Mouse (Mus musculus) stomach, postnatal 0 days (tissue): ENCODE results near the gene Btn2a2. TPM values are rescaled to one million over a fixed set of nuclear protein-coding genes. Genes with fewer than 3 reads are reported as not detected.
A peak's percentile ranks its signal among the peaks of the same experiment; 100 is the strongest.

ENCODE experiments used
- ATAC-seq: fragments of 200-750 bp; cut with Nextera tagmentation; 2 replicates; pipeline ENCODE4 v1.8.0; 2017; ENCODE audit not compliant: low FRiP score, low TSS enrichment
- DNase-seq: peaks from one replicate; pipeline ENCODE4 v3.0.0-alpha.2; 2016; ENCODE audit warnings: low spot score
- H3K27ac ChIP-seq: fragments of 300-500 bp; sonication (generic); replicated peaks from 2 replicates; pipeline ENCODE4 v1.5.1; 2014; ENCODE audit warnings: mild to moderate bottlenecking, control low read depth
- H3K27me3 ChIP-seq: fragments of 300-500 bp; sonication (generic); 2 replicates; pipeline ENCODE4 v1.6.1; 2014; ENCODE audit warnings: low read length; ENCODE audit not compliant: control insufficient read depth, insufficient read depth
- H3K36me3 ChIP-seq: fragments of 300-500 bp; sonication (generic); 2 replicates; pipeline ENCODE4 v1.6.1; 2014; ENCODE audit warnings: low read length, mixed read lengths; ENCODE audit not compliant: control insufficient read depth, insufficient read depth
- H3K4me1 ChIP-seq: fragments of 300-500 bp; sonication (generic); replicated peaks from 2 replicates; pipeline ENCODE4 v1.6.1; 2014; ENCODE audit warnings: antibody characterized with exemption; ENCODE audit not compliant: control insufficient read depth, insufficient read depth
- H3K4me2 ChIP-seq: fragments of 300-500 bp; sonication (generic); replicated peaks from 2 replicates; pipeline ENCODE4 v1.6.1; 2014; ENCODE audit warnings: low read depth, mild to moderate bottlenecking, control low read depth, moderate library complexity
- H3K4me3 ChIP-seq: fragments of 300-500 bp; sonication (generic); 2 replicates; pipeline ENCODE4 v1.5.1; 2014; ENCODE audit warnings: low read depth, low read length, control low read depth
- H3K9ac ChIP-seq: fragments of 300-500 bp; sonication (generic); 2 replicates; pipeline ENCODE4 v1.6.1; 2014; ENCODE audit warnings: mild to moderate bottlenecking, low read length, control low read depth, mixed read lengths
- H3K9me3 ChIP-seq: fragments of 300-500 bp; sonication (generic); 2 replicates; pipeline ENCODE4 v1.6.1; 2016; ENCODE audit warnings: low read length; ENCODE audit not compliant: control insufficient read depth
- CTCF ChIP-seq: IDR thresholded peaks from 2 replicates; pipeline ENCODE4 v1.5.1; 2016; ENCODE audit warnings: antibody characterized with exemption, low read depth, mild to moderate bottlenecking, moderate library complexity
- EP300 ChIP-seq: optimal IDR thresholded peaks from 2 replicates; pipeline ENCODE3; 2016; ENCODE audit warnings: antibody characterized with exemption
- WGBS: fragments of 180-500 bp; shearing (Covaris S2); extraction: QIAGEN DNeasy Blood & Tissue Kit; methylation state at CpG from one replicate; pipeline ENCODE4 v1.1.7; 2014; 5-methylcytosine and 5-hydroxymethylcytosine counted together
- polyA plus RNA-seq: library from polyadenylated mRNA; unstranded; fragments of >200 nt; fragmentation: Nextera tagmentation; extraction: Ambion mirVana; gene quantifications from 2 replicates; pipeline ENCODE4 v1.2.1, GENCODE M21; 2015

The Btn2a2 gene
- polyA plus RNA-seq, 1 experiment from 2014 or later: 0.07 TPM

DNA sequence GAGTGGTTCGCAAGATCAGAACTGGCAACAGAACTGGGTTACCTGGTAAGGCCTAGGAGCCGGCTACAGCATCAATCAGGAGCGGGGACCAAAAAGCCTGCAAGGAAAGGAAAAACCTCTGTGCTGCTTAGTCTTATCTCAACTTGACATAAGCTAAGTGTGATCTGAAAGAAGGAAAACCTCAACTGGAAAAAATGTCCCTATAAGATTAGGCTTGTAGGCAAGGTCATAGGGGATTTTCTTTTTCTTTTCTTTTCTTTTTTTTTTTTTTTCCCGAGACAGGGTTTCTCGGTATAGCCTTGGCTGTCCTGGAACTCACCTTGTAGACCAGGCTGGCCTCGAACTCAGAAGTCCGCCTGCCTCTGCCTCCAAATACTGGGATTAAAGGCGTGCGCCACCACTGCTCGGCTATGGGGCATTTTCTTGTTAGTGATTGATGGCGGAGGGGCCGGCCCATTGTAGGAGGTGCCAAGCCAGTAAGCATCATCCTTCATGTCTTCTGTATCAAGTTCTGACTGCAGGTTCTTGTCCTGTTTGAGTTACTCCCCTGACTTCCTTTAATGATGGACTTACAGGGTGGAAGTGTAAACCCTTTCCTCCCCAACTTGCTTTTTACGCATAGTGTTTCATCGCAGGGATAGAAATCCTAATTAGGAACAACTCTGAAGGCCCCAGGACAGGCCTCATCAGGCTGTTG, 18.3 kb upstream of the Btn2a2 start:
- ATAC-seq (peak; percentile 29; the same call in 1 of the 2 replicates), DNase-seq (no peak)
- Histone ChIP-seq H3K27me3 (no peaks in the 10 kb centered on the region), H3K4me1 (no peaks in the 10 kb centered on the region), H3K9me3 (no peaks in the 10 kb centered on the region), H3K4me3 (no peak overlapping the region), H3K4me2 (no peak overlapping the region), H3K36me3 (no peaks in the 10 kb centered on the region), H3K9ac (no peak overlapping the region), H3K27ac (no peak overlapping the region)
- TF ChIP-seq CTCF (no peak), EP300 (no peak)
- WGBS: 48% methylated on average over 14 of the region's 14 CpGs

GRCm38 (mm10) chr13:23506351-23506750, 17.7 kb upstream of the Btn2a2 start:
- no peaks in the 10 kb centered on the region for H3K9me3 ChIP-seq
- no peak overlapping the region for H3K27ac ChIP-seq
- DNase-seq (peak; percentile 49), ATAC-seq (0 out of 2 replicates have a peak, but pooled peaks have one; percentile 24)
- H3K4me3 ChIP-seq: no peak overlapping the region
- H3K36me3 ChIP-seq: no peaks in the 10 kb centered on the region
- TF ChIP-seq EP300 (no peak), CTCF (no peak)
- no peaks in the 10 kb centered on the region for H3K4me1 ChIP-seq
- WGBS: 31% methylated on average over 13 of the region's 13 CpGs
- H3K4me2 ChIP-seq: peak overlapping the region; percentile 30; the same call in 1 of the 2 replicates
- H3K9ac ChIP-seq: no peak overlapping the region
- no peaks in the 10 kb centered on the region for H3K27me3 ChIP-seq

- Histone ChIP-seq H3K27me3 (no peaks in the 10 kb centered on the region), H3K9me3 (no peaks in the 10 kb centered on the region), H3K4me2 (peak overlapping the region; percentile 30), H3K27ac (no peak overlapping the region), H3K4me1 (no peaks in the 10 kb centered on the region), H3K4me3 (no peak overlapping the region), H3K9ac (no peak overlapping the region), H3K36me3 (no peaks in the 10 kb centered on the region)
- WGBS: 32% methylated on average over 14 of the region's 14 CpGs
- DNase-seq (no peak), ATAC-seq (no peak)
- TF ChIP-seq EP300 (no peak), CTCF (no peak)
Measured at GRCm38 (mm10) chr13:23505662-23506345, 17.1 kb upstream of the Btn2a2 start.

DNA sequence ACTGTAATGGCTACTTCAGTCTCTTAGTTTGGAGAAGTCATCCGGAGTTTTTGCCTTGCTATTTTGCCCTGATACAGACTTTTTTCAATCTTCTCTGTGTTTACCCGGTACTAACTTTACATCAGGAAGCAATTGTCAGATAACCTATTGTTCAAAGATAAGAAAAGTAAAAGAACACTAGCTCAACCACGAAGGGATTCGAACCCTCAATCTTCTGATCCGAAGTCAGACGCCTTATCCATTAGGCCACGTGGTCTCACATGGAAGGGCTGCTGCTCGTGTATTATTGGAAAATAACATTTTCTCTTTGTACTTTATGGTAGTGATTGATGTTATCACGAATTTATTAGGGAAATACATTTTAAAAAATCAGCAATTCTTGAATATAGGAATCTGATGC, 15.1 kb upstream of the Btn2a2 start:
- peak; percentile 38 for DNase-seq
- no peaks in the 10 kb centered on the region for H3K4me1 ChIP-seq
- H3K4me3 ChIP-seq: no peak overlapping the region
- H3K9me3 ChIP-seq: no peaks in the 10 kb centered on the region
- H3K9ac ChIP-seq: no peak overlapping the region
- no peak overlapping the region for H3K27ac ChIP-seq
- ATAC-seq: no peak
- H3K4me2 ChIP-seq: no peak overlapping the region
- 7% methylated on average over 9 of the region's 9 CpGs for WGBS
- no peaks in the 10 kb centered on the region for H3K36me3 ChIP-seq
- H3K27me3 ChIP-seq: no peaks in the 10 kb centered on the region
- TF ChIP-seq CTCF (no peak), EP300 (no peak)

GRCm38 (mm10) chr13:23502916-23503315, 14.3 kb upstream of the Btn2a2 start:
- Histone ChIP-seq H3K27ac (no peak overlapping the region), H3K4me2 (no peak overlapping the region), H3K4me1 (0 out of 2 replicates have a peak, but pooled peaks cover 2% of the 10 kb centered on the region), H3K9me3 (no peaks in the 10 kb centered on the region), H3K36me3 (no peaks in the 10 kb centered on the region), H3K27me3 (no peaks in the 10 kb centered on the region), H3K4me3 (no peak overlapping the region), H3K9ac (no peak overlapping the region)
- DNase-seq (no peak), ATAC-seq (no peak)
- 49% methylated on average over 4 of the region's 4 CpGs for WGBS
- no peak for TF ChIP-seq EP300

GRCm38 (mm10) chr13:23502031-23502567, 13.4 kb upstream of the Btn2a2 start:
- H3K9me3 ChIP-seq: no peaks in the 10 kb centered on the region

More at GRCm38 (mm10) chr13:23502031-23502567, 13.4 kb upstream of the Btn2a2 start:
- WGBS: 44% methylated on average over 9 of the region's 9 CpGs
- Histone ChIP-seq H3K27me3 (no peaks in the 10 kb centered on the region), H3K4me2 (no peak overlapping the region), H3K9ac (no peak overlapping the region), H3K27ac (no peak overlapping the region), H3K36me3 (no peaks in the 10 kb centered on the region), H3K4me1 (0 out of 2 replicates have a peak, but pooled peaks cover 2% of the 10 kb centered on the region), H3K4me3 (no peak overlapping the region)
- DNase-seq (no peak), ATAC-seq (no peak)
- no peak for TF ChIP-seq EP300
- TF ChIP-seq CTCF: no peak
